Mouse (Mus musculus): ENCODE results near the gene Psen2. TPM values are rescaled to one million over a fixed set of nuclear protein-coding genes. Genes with fewer than 3 reads are reported as not detected.

Gene Psen2
- total RNA-seq, 2 experiments from 2014 or later = 66.4 to 93.3 TPM

GRCm38 (mm10) chr1:180282581-180282980 is 19.3 kb upstream of the Psen2 start:
- ATAC-seq (replicated peaks; ENCODE audit: low FRiP score, low TSS enrichment, poor library complexity, severe bottlenecking) = no peak

GRCm38 (mm10) chr1:180279648-180280047 is 16.4 kb upstream of the Psen2 start:
- ATAC-seq (replicated peaks; ENCODE audit: low FRiP score, low TSS enrichment, poor library complexity, severe bottlenecking) = peak; percentile 84

- no peak for ATAC-seq (replicated peaks; ENCODE audit: low FRiP score, low TSS enrichment, poor library complexity, severe bottlenecking)
Measured at GRCm38 (mm10) chr1:180277563-180277962, 14.3 kb upstream of the Psen2 start.

- no peak for ATAC-seq (replicated peaks; ENCODE audit: low FRiP score, low TSS enrichment, poor library complexity, severe bottlenecking)
Measured at GRCm38 (mm10) chr1:180274725-180275308, 11.6 kb upstream of the Psen2 start.

- no peak for ATAC-seq (replicated peaks; ENCODE audit: low FRiP score, low TSS enrichment, poor library complexity, severe bottlenecking)
Measured at GRCm38 (mm10) chr1:180269033-180269432, 5.8 kb upstream of the Psen2 start.

- peak; percentile 66 for ATAC-seq (replicated peaks; ENCODE audit: low FRiP score, low TSS enrichment, poor library complexity, severe bottlenecking)
Measured at GRCm38 (mm10) chr1:180268249-180269031, 5.2 kb upstream of the Psen2 start.

GRCm38 (mm10) chr1:180267151-180267550 is 3.9 kb upstream of the Psen2 start:
- no peak for ATAC-seq (replicated peaks; ENCODE audit: low FRiP score, low TSS enrichment, poor library complexity, severe bottlenecking)

- peak; percentile 68 for ATAC-seq (replicated peaks; ENCODE audit: low FRiP score, low TSS enrichment, poor library complexity, severe bottlenecking)
Measured at GRCm38 (mm10) chr1:180265399-180265798, 2.2 kb upstream of the Psen2 start.

- no peak for ATAC-seq (replicated peaks; ENCODE audit: low FRiP score, low TSS enrichment, poor library complexity, severe bottlenecking)
Measured at GRCm38 (mm10) chr1:180264851-180265250, 1.6 kb upstream of the Psen2 start.

- no peak for ATAC-seq (replicated peaks; ENCODE audit: low FRiP score, low TSS enrichment, poor library complexity, severe bottlenecking)
Measured at GRCm38 (mm10) chr1:180264389-180264788, 1.2 kb upstream of the Psen2 start.

GRCm38 (mm10) chr1:180261857-180262570 is 1.2 kb downstream of the Psen2 start:
- peak; percentile 80 for ATAC-seq (replicated peaks; ENCODE audit: low FRiP score, low TSS enrichment, poor library complexity, severe bottlenecking)

- no peak for ATAC-seq (replicated peaks; ENCODE audit: low FRiP score, low TSS enrichment, poor library complexity, severe bottlenecking)
Measured at GRCm38 (mm10) chr1:180261415-180261814, 1.8 kb downstream of the Psen2 start.

- no peak for ATAC-seq (replicated peaks; ENCODE audit: low FRiP score, low TSS enrichment, poor library complexity, severe bottlenecking)
Measured at GRCm38 (mm10) chr1:180260886-180261285, 2.4 kb downstream of the Psen2 start.

GRCm38 (mm10) chr1:180259753-180260152 is 3.5 kb downstream of the Psen2 start:
- ATAC-seq (replicated peaks; ENCODE audit: low FRiP score, low TSS enrichment, poor library complexity, severe bottlenecking) = no peak

GRCm38 (mm10) chr1:180257446-180257845 is 5.8 kb downstream of the Psen2 start:
- ATAC-seq (replicated peaks; ENCODE audit: low FRiP score, low TSS enrichment, poor library complexity, severe bottlenecking) = no peak

- ATAC-seq (replicated peaks; ENCODE audit: low FRiP score, low TSS enrichment, poor library complexity, severe bottlenecking) = no peak
Measured at GRCm38 (mm10) chr1:180256866-180257265, 6.4 kb downstream of the Psen2 start.

- ATAC-seq (replicated peaks; ENCODE audit: low FRiP score, low TSS enrichment, poor library complexity, severe bottlenecking) = peak; percentile 77
Measured at GRCm38 (mm10) chr1:180256138-180256674, 7.0 kb downstream of the Psen2 start.

GRCm38 (mm10) chr1:180255294-180256117 is 7.7 kb downstream of the Psen2 start:
- ATAC-seq (replicated peaks; ENCODE audit: low FRiP score, low TSS enrichment, poor library complexity, severe bottlenecking) = 0 out of 2 replicates have a peak, but pooled peaks have one; percentile 16

GRCm38 (mm10) chr1:180254316-180254715 is 8.9 kb downstream of the Psen2 start:
- ATAC-seq (replicated peaks; ENCODE audit: low FRiP score, low TSS enrichment, poor library complexity, severe bottlenecking) = peak; percentile 56

Data from megakaryocyte-erythroid progenitor cell, adult 5-6 weeks (primary cell).